Mouse (Mus musculus) lung, postnatal 0 days (tissue): ENCODE results near the gene Gjb2. TPM values are rescaled to one million over a fixed set of nuclear protein-coding genes. Genes with fewer than 3 reads are reported as not detected.

Experiments used
- ATAC-seq: fragments of 200-750 bp; cut with Nextera tagmentation; 2 replicates; pipeline ENCODE4 v1.8.0; 2017; ENCODE audit warnings: moderate library complexity
- DNase-seq: peaks from one replicate; pipeline ENCODE4 v3.0.0-alpha.2; 2016; ENCODE audit warnings: low spot score
- H3K27ac ChIP-seq: fragments of 300-500 bp; sonication (generic); 2 replicates; pipeline ENCODE4 v1.5.1; 2014; ENCODE audit warnings: antibody characterized with exemption, mild to moderate bottlenecking, low read length, mixed read lengths
- H3K27me3 ChIP-seq: fragments of 300-500 bp; sonication (generic); replicated peaks from 2 replicates; pipeline ENCODE4 v1.6.1; 2014; ENCODE audit warnings: low read length, mixed read lengths; ENCODE audit not compliant: insufficient read depth
- H3K36me3 ChIP-seq: fragments of 300-500 bp; sonication (generic); 2 replicates; pipeline ENCODE4 v1.6.1; 2014; ENCODE audit warnings: low read length, mixed read lengths; ENCODE audit not compliant: insufficient read depth
- H3K4me1 ChIP-seq: fragments of 300-500 bp; sonication (generic); 2 replicates; pipeline ENCODE4 v1.6.1; 2014; ENCODE audit warnings: antibody characterized with exemption, low read depth, low read length, mixed read lengths; ENCODE audit not compliant: insufficient read depth
- H3K4me2 ChIP-seq: fragments of 300-500 bp; sonication (generic); replicated peaks from 2 replicates; pipeline ENCODE4 v1.6.1; 2014; ENCODE audit warnings: low read depth, mild to moderate bottlenecking, low read length, moderate library complexity, mixed read lengths
- H3K4me3 ChIP-seq: fragments of 300-500 bp; sonication (generic); 2 replicates; pipeline ENCODE4 v1.5.1; 2014; ENCODE audit warnings: low read depth, low read length
- H3K9ac ChIP-seq: fragments of 300-500 bp; sonication (generic); replicated peaks from 2 replicates; pipeline ENCODE4 v1.6.1; 2014; ENCODE audit warnings: low read depth, mild to moderate bottlenecking
- H3K9me3 ChIP-seq: fragments of 300-500 bp; sonication (generic); 2 replicates; pipeline ENCODE4 v1.6.1; 2016; ENCODE audit warnings: low read length, mixed read lengths
- CTCF ChIP-seq: IDR thresholded peaks from 2 replicates; pipeline ENCODE4 v1.5.1; 2016; ENCODE audit warnings: antibody characterized with exemption, mild to moderate bottlenecking
- EP300 ChIP-seq: IDR thresholded peaks from 2 replicates; pipeline ENCODE4 v1.6.1; 2016; ENCODE audit warnings: antibody characterized with exemption, mild to moderate bottlenecking, control low read depth
- WGBS: fragments of 180-500 bp; shearing (Covaris S2); extraction: QIAGEN DNeasy Blood & Tissue Kit; methylation state at CpG from one replicate; pipeline ENCODE4 v1.1.7; 2014; 5-methylcytosine and 5-hydroxymethylcytosine counted together
- polyA plus RNA-seq: library from polyadenylated mRNA; unstranded; fragments of >200 nt; fragmentation: Nextera tagmentation; extraction: Ambion mirVana; gene quantifications from 2 replicates; pipeline ENCODE4 v1.2.1, GENCODE M21; 2015

The Gjb2 gene
- polyA plus RNA-seq, 1 experiment from 2014 or later, result 1.4 TPM

- peaks cover 3% of the 10 kb centered on the region; the same call in 1 of the 2 replicates for H3K4me1 ChIP-seq
- no peaks in the 10 kb centered on the region for H3K36me3 ChIP-seq
- TF ChIP-seq CTCF (no peak), EP300 (no peak)
- no peaks in the 10 kb centered on the region for H3K9me3 ChIP-seq
- no peak within 1 kb of the TSS for H3K9ac ChIP-seq
- H3K4me2 ChIP-seq, result peak within 1 kb of the TSS; percentile 72
- H3K27me3 ChIP-seq, result peaks cover 32% of the 10 kb centered on the region
- peak; percentile 7 for DNase-seq
- 1% methylated on average over 51 of the region's 79 CpGs for WGBS
- H3K4me3 ChIP-seq, result peak within 1 kb of the TSS; percentile 37
- H3K27ac ChIP-seq, result no peak within 1 kb of the TSS
- peak; percentile 30; the same call in 1 of the 2 replicates for ATAC-seq
These were observed 46.8 kb downstream of the Gjb2 start, which contains the start of gene Gja3 for GRCm38 (mm10) chr14:57057563-57058321. TSS of gene Gja3 (minus strand) at chr14:57058100.

- Histone ChIP-seq H3K9ac (no peak overlapping the region), H3K36me3 (no peaks in the 10 kb centered on the region), H3K9me3 (no peaks in the 10 kb centered on the region), H3K4me3 (peak overlapping the region; percentile 37), H3K27me3 (peaks cover 32% of the 10 kb centered on the region), H3K4me1 (peaks cover 3% of the 10 kb centered on the region; the same call in 1 of the 2 replicates), H3K4me2 (peak overlapping the region; percentile 72), H3K27ac (no peak overlapping the region)
- DNase-seq, result no peak
- 4% methylated on average over 11 of the region's 19 CpGs for WGBS
- no peak for TF ChIP-seq EP300
- TF ChIP-seq CTCF, result no peak
- no peak for ATAC-seq
These were observed 47.3 kb downstream of the Gjb2 start for GRCm38 (mm10) chr14:57057204-57057562.

GRCm38 (mm10) chr14:57052713-57053112 is 51.8 kb downstream of the Gjb2 start:
- 61% methylated on average over 6 of the region's 6 CpGs for WGBS
- Histone ChIP-seq H3K27me3 (peaks cover 13% of the 10 kb centered on the region), H3K9ac (no peak overlapping the region), H3K4me1 (peaks cover 3% of the 10 kb centered on the region; the same call in 1 of the 2 replicates), H3K4me2 (no peak overlapping the region), H3K36me3 (no peaks in the 10 kb centered on the region), H3K27ac (no peak overlapping the region), H3K4me3 (no peak overlapping the region), H3K9me3 (no peaks in the 10 kb centered on the region)
- DNase-seq, result no peak
- no peak for TF ChIP-seq EP300
- TF ChIP-seq CTCF, result no peak
- ATAC-seq, result no peak

Other genes with a start within 250 kb of the Gjb2 start
- gene Zmym2, start 218.0 kb downstream of the Gjb2 start, polyA plus RNA-seq, result 21.1 and 22.8 TPM in 2 replicates
- gene Gja3, start 46.6 kb downstream of the Gjb2 start, polyA plus RNA-seq, result 1.0 TPM in 2 replicates
- not detected in 2 replicates for gene Gm4491, start 11.2 kb upstream of the Gjb2 start, polyA plus RNA-seq
- 9.2 and 13.2 TPM in 2 replicates for gene Gjb6, start 28.9 kb upstream of the Gjb2 start, polyA plus RNA-seq